Mouse (Mus musculus): ENCODE measurements at regions not wholly inside any gene's neighbourhood (a gene's known extent, or its start where the extent isn't known, plus 50 kb on each side); places are given as distances from the start of the nearest gene placed in this dataset.

GRCm38 (mm10) chr3:154387271-154387670 lies 56.8 kb upstream of the Lhx8 start:
- no peak for DNase-seq

DNA sequence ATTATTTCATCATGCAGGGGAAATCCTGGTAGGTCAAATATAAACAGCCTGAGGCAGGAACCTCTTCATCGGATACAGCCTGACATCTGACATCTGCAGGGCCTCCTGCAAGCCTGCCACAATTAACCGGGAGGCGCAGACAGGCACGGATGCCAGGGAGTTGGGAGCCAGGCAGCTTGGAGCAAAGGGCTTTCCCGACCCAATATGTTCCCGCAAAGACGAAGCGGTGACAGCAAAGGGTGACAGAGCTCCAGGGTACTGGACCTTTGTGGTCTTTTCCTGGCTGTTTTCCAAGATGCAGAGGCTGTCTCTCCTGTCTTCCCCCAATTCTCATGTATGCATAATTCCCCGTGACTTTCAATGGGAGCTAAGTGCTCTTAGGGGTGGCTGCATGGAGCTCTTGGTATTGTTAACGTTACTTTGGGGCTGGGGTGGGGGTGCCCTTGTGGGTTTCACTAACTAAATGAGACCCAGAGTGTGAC lies 55.4 kb upstream of the Lhx8 start:
- DNase-seq, result no peak

DNA sequence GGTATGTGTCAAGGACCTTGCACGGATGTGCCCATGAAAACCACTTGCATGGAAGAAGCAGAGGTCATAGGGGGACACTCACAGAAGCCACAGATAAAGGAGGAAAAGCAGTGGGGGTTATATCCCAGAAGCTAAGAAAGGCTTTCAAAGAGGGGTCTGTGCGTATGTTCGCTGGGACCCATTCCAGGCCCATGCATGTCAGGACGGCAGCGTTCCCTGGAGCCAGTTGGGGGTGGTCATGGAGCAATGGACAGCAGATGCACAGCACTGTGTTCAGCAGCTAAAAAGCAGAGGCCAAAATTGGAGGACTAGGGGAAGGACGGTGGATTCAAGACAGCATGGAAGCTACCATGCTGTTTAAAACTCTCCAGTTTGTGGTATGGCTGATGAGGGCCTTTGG lies 52.4 kb upstream of the Lhx8 start:
- DNase-seq, result no peak

GRCm38 (mm10) chr3:154381561-154381960 lies 51.1 kb upstream of the Lhx8 start:
- no peak for DNase-seq

All from right cerebral cortex, postnatal 25 days (tissue).